Mouse (Mus musculus): Measurements from ENCODE around the gene Zfp458.
"Not testable (repeated sequence)": the region's sequence is repeated elsewhere in the genome, so short reads cannot be mapped to it uniquely, and the experiment has no call there.

Zfp458 gene

DNA sequence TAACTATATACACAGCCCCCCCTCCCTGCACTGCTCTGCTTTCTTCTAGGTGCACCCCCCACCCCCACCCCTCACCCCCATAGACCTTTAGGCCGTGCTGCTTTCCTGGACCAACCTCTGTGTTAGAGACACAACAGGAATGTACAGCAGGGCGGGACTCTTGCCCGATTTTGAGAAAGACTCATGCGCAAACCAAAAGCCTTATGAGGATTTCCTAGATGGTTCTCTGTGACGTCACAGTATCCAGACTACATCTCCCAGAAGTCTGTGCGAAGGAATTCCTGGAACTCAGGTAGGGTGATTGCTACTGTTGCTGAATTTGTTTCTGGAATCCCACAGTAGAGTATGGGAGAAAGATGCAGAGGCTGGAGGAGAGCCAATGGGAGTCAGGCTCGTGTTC lies at the start of gene Zfp458:
Gene Zfp458, minus strand, starts transcription at position 153 of the 400 bp plus-strand sequence.
- peak; percentile 35 for DNase-seq (ENCODE audit: low spot score)

GRCm38 (mm10) chr13:67306718-67307117 lies 28.5 kb upstream of the Zfp458 start:
- no peak for DNase-seq (ENCODE audit: low spot score)

- DNase-seq (ENCODE audit: low spot score): peak; percentile 95
These were observed 27.8 kb upstream of the Zfp458 start, which contains the start of gene Zfp457 for GRCm38 (mm10) chr13:67305822-67306672. Gene Zfp457 (minus strand): TSS chr13:67306485.

DNA sequence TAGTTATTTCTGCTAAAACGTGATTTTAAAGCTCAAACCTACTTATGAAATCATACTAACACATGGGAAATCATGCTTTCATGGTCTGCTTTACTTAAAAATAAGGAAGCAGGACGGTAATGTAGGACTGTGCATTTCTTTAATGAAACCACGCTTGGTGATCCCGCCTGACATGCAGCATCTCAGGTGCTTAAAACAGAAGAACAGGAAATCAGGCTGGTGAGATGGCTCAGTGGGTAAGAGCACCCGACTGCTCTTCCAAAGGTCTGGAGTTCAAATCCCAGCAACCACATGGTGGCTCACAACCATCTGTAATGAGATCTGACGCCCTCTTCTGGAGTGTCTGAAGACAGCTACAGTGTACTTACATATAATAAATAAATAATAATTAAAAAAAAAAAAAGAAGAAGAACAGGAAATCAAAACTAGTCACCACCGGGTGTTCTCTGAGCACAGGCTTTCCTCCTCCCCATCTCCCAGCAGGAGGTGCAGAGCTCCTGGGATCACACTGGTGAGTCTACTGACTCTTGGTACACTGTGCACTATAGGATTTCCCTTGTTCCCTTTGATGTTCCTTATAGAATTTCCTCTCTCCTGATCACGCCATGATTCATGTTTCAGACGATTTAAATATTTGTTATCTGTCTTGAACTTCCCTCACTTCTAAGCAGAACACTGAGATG lies 8.7 kb downstream of the Zfp458 start:
- DNase-seq (ENCODE audit: low spot score): not testable (repeated sequence)

DNA sequence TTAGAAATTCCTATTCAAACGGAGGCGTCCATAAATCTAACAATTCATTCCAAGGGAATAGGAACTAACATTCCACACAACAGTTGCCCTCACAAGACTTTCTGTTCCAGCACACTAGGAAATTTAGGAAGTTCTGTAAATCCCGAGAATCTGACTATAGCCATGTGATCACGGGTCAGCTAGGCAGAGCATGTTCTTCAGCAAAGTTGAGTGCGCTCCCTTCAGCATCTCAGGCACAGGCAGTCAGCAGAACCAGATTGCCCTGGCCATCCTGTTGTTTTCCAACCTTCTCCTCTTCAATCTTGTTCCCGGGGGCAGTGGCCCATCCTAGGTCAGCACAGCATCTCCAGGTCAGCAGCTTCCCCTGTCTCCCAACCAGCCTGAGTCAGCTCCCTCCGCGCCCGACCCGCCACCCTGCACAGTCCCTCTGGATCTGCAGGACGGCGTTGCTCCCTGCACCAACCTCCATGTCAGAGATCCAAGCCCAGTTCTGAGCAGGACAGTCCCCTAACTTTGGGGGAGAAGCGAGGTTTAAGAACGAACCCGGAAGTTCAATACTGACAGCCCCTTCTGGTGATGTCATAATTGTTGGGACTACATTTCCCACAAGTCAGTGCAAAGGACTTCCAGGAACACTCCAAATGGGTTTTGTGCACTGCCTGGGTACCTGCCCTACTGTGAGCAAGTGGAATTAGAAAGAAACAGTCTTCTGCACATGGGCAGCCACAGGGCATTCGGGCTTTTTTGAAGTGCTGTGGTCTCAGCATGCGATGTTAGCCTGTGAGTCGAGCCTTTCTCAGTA lies 9.5 kb downstream of the Zfp458 start:
- peak; percentile 84 for DNase-seq (ENCODE audit: low spot score)

- DNase-seq (ENCODE audit: low spot score): no peak
These were observed 64.2 kb downstream of the Zfp458 start for GRCm38 (mm10) chr13:67214015-67214607.
